Mouse (Mus musculus): ENCODE results near the gene Tm9sf2.
"Not testable (repeated sequence)": the region's sequence is repeated elsewhere in the genome, so short reads cannot be mapped to it uniquely, and the experiment has no call there.

Gene Tm9sf2

DNA sequence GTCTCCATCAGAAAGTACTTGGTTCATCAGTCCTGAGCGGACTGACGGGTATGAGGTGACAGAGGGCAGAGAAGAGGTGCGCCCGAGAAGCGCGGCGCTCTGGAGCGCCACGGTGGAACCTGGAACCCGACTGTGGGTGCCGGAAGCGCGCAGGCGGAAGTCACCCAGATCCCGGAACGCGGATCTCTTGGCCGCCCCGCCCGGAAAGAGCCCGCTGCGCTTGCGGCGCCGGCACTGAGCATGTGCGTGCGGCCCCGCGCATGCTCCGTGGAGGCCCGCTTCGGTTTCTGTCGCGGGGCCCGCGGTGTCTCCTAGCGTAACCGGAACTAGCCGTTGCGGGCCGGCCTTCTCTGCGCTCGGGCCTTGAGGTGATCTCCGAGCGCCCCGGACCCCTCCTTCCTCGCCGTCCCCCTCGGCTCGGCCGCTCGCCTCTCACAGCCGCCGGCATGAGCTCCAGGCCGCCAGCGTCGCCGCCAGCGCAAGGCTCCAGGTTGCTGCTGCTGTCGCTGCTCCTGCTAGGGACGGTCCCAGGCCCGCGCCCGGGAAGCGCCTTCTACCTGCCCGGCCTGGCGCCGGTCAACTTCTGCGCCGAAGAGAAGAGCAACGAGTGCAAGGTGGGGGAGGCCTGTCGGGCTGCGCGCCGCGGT, at the start of gene Tm9sf2:
Gene Tm9sf2 (plus strand): TSS at position 217 of the 647 bp plus-strand sequence.
- peak; percentile 97 for DNase-seq (ENCODE audit: low read depth, low spot score)

DNA sequence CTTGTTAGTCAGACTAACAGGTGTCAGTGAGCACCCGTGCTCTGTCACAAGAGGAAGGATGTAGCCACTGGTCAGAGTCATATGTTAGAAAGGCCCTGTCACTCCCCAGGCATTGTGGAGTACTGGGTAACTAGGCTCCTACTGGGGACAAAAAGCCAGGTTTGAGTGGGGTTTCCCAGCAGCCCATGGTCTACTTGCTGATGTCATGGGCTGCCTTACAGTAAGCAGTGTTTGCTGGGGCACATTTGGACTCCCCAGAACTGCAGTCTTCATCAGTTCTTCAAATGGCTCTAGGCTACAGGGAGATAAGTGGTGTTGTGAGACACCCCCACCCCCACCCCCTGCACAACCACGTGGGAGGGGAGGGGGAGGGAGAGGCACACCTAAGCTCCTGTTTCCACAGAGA, 48.9 kb upstream of the Tm9sf2 start:
- DNase-seq (ENCODE audit: low read depth, low spot score): peak; percentile 71

GRCm38 (mm10) chr14:122060642-122061041, 46.2 kb upstream of the Tm9sf2 start:
- peak; percentile 88 for DNase-seq (ENCODE audit: low read depth, low spot score)

- DNase-seq (ENCODE audit: low read depth, low spot score): no peak
Measured at GRCm38 (mm10) chr14:122061376-122061775, 45.5 kb upstream of the Tm9sf2 start.

DNA sequence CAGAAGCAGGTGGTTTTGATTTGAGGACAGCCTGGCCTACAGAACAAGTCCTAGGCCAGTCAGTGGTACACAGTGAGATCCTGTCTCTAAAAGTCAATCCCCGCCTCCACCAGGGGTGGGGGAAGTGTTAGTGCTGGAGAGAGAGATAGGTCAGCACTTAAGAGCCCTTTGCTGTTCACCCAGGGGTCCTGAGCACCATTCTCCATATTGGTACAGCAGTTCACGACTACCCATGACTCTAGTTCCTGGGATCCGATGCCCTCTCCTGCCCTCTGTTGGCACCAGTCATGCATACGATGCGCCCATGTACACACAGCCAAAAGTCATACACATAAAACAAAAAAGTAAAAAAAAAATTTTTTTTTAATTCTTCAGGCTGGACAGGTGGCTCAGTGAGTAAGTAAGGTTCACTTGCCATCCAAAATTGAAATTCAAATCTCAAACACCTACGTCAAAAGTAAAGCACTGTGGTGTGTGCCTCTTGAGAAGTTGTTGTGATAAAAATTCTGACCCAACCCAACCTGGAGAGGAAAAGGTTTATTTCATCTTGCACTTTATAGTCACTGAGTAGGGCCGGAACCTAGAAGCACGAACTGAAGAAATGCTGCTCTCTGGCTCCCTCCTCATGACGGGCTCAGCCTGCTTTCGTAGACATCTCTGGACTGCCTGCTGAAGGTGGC, 44.3 kb upstream of the Tm9sf2 start:
- peak; percentile 71 for DNase-seq (ENCODE audit: low read depth, low spot score)

- DNase-seq (ENCODE audit: low read depth, low spot score): peak; percentile 79
Measured at GRCm38 (mm10) chr14:122063599-122063998, 43.2 kb upstream of the Tm9sf2 start.

- peak; percentile 78 for DNase-seq (ENCODE audit: low read depth, low spot score)
Measured at GRCm38 (mm10) chr14:122064519-122064918, 42.3 kb upstream of the Tm9sf2 start.

GRCm38 (mm10) chr14:122066243-122066642, 40.6 kb upstream of the Tm9sf2 start:
- peak; percentile 83 for DNase-seq (ENCODE audit: low read depth, low spot score)

DNA sequence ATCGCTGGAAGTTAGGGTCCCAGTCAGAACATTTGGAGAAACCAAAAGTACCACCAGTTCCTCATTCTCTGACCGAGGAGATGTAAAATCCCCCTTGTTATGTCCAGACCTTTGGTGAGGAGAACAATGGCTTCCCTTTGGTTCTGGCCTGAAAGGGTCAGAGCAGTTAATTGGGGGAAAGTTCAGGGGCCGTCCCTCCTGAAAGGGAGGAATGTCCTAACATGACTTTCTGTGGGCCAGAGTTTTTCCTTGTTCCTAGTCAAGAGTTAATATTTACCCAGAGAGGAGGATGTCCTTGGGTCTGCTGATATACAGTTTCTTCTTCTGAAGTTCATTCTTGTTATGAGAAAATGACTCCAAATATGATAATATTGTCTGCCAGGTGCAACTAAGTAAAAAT, 38.8 kb upstream of the Tm9sf2 start:
- not testable (repeated sequence) for DNase-seq (ENCODE audit: low read depth, low spot score)

- DNase-seq (ENCODE audit: low read depth, low spot score): no peak
Measured at GRCm38 (mm10) chr14:122068801-122069695, 37.8 kb upstream of the Tm9sf2 start.

GRCm38 (mm10) chr14:122069948-122070347, 36.9 kb upstream of the Tm9sf2 start:
- DNase-seq (ENCODE audit: low read depth, low spot score): no peak

- DNase-seq (ENCODE audit: low read depth, low spot score): peak; percentile 59
Measured at GRCm38 (mm10) chr14:122073422-122073821, 33.4 kb upstream of the Tm9sf2 start.

- no peak for DNase-seq (ENCODE audit: low read depth, low spot score)
Measured at GRCm38 (mm10) chr14:122074360-122074759, 32.5 kb upstream of the Tm9sf2 start.

DNA sequence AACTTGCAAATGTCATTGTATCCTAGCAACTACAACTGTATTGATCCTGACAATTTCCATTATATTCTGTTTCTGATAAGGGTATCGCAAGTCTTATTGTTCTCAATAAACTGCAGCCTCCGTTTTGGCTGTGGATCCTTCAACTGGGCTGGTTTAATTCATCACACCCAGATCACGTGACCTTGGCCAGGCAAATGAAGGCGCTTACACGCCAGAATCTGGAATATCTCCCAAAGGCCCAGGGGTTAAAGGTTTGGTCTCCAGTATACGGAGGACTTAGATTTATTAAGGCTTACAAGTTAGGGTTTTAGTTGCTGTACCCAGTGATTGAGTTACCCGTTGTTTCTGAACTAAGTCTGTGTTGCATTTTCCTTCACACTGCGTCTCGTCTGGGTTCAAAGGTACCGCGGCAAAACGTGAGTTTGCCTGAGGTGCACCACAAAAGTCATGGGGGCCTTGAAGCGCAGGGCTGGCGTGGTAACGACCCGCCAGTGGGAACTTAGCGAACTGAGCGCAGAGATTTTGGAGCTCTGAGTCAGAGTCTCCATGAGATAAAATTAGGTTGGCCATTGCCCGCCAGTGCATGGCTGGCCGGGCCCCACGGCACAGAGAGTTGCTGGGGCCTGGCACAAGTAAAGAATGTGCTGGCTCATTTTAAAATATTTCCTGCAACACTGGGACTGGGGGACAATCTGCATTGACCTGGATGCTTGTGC, 31.2 kb upstream of the Tm9sf2 start:
- DNase-seq (ENCODE audit: low read depth, low spot score): no peak

- no peak for DNase-seq (ENCODE audit: low read depth, low spot score)
Measured at GRCm38 (mm10) chr14:122077017-122077416, 29.8 kb upstream of the Tm9sf2 start.

GRCm38 (mm10) chr14:122079428-122079827, 27.4 kb upstream of the Tm9sf2 start:
- DNase-seq (ENCODE audit: low read depth, low spot score): peak; percentile 70

GRCm38 (mm10) chr14:122079921-122080320, 26.9 kb upstream of the Tm9sf2 start:
- no peak for DNase-seq (ENCODE audit: low read depth, low spot score)

DNA sequence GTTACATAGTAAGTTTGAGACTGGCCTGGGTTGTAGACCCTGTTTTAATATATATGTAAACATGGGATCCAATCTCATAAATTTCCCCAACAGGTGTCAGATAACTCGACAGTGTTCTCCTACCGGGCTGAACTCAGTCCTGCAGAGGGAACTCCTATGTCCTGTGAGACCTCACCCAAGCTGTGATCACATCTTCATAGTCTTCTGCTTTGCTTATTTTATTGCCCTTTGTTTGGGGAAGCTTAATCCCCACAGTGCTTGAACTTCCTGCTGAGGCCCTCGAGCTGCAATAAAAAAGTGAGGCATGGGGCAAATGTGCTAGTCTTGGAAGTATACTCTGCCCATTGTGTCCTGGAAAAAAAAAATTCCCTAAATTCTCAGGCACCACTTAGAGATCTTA, 25.5 kb upstream of the Tm9sf2 start:
- no peak for DNase-seq (ENCODE audit: low read depth, low spot score)

DNA sequence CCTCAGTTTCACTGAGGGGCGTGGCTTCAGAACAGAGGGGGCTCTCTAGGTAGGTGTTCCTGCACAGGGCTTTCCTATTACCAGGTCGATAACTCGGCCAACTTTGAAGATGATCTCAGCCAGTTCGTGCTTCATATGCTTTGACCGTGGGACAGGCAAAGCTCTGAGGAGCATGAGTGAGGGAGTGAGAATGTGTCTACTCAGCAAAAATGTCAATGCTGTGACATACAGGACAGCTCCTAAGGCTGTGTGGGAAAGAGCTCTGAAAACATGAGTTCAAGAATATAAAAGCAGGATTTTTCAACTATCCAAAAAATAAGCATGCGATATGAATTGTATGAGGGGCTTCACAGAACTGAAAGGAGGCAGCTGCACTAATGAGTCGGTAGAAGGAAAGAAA, 23.3 kb upstream of the Tm9sf2 start:
- no peak for DNase-seq (ENCODE audit: low read depth, low spot score)

GRCm38 (mm10) chr14:122087956-122088355, 18.9 kb upstream of the Tm9sf2 start:
- DNase-seq (ENCODE audit: low read depth, low spot score): no peak

- DNase-seq (ENCODE audit: low read depth, low spot score): no peak
Measured at GRCm38 (mm10) chr14:122092363-122092762, 14.5 kb upstream of the Tm9sf2 start.

DNA sequence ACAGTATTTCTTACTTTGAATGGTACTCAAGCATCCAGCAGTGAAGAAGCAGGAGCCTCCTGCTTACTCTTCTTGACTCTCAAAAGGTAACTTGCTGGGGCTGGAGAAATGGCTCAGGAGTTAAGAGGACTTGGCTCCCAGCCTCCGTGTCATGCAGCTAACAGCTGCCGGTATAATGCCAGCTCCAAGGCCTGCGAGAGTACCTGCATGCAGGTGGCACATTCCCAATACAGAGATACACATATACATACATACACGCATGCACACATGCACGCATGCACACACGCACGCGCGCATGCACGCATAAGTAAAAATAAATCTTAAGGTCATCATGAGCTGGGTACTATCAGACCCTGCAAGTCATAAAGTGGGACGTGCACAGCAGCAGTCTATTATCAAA, 10.5 kb upstream of the Tm9sf2 start:
- no peak for DNase-seq (ENCODE audit: low read depth, low spot score)

Data from CD4-positive helper T cell, adult 2 months (primary cell).